Mouse (Mus musculus) thymus, adult 2 months (tissue): ENCODE data around the gene Hsd17b1. TPM values are rescaled to one million over a fixed set of nuclear protein-coding genes. Genes with fewer than 3 reads are reported as not detected.

Experiments
- DNase-seq: peaks from one replicate; pipeline ENCODE4 v3.0.0; 2021
- H3K27ac ChIP-seq: fragments of 200-500 bp; 2 replicates; pipeline ENCODE4 v1.5.1; 2012; ENCODE audit warnings: low read length, control low read depth; ENCODE audit not compliant: control insufficient read depth, insufficient read depth
- H3K27me3 ChIP-seq: fragments of 200-500 bp; 2 replicates; pipeline ENCODE4 v1.6.1; 2012; ENCODE audit warnings: mild to moderate bottlenecking, low read length, moderate library complexity, mixed read lengths; ENCODE audit not compliant: control insufficient read depth, insufficient read depth
- H3K36me3 ChIP-seq: fragments of 200-500 bp; 2 replicates; pipeline ENCODE4 v1.6.1; 2012; ENCODE audit warnings: mild to moderate bottlenecking, low read length, moderate library complexity; ENCODE audit not compliant: control insufficient read depth, insufficient read depth
- H3K4me1 ChIP-seq: fragments of 200-500 bp; replicated peaks from 2 replicates; pipeline ENCODE4 v1.6.1; 2012; ENCODE audit warnings: low read length; ENCODE audit not compliant: control insufficient read depth, insufficient read depth
- H3K4me3 ChIP-seq: fragments of 200-500 bp; 2 replicates; pipeline ENCODE4 v1.5.1; 2012; ENCODE audit warnings: mild to moderate bottlenecking, low read length, control low read depth, moderate library complexity; ENCODE audit not compliant: control insufficient read depth, insufficient read depth
- CTCF ChIP-seq: fragments of 200-500 bp; IDR thresholded peaks from 2 replicates; pipeline ENCODE4 v1.5.1; 2012; ENCODE audit warnings: mild to moderate bottlenecking, control low read depth, low read length, moderate library complexity, borderline replicate concordance; ENCODE audit not compliant: control insufficient read depth, poor library complexity, insufficient read depth; ENCODE audit errors: extremely low read depth
- POLR2A ChIP-seq: fragments of 200-500 bp; IDR thresholded peaks from 2 replicates; pipeline ENCODE4 v1.6.1; 2012; ENCODE audit warnings: mild to moderate bottlenecking, low read length, control low read depth, moderate library complexity; ENCODE audit not compliant: control insufficient read depth, poor library complexity, insufficient read depth; ENCODE audit errors: extremely low read depth
- WGBS: fragments of 180-500 bp; shearing (Covaris S2); methylation state at CpG from one replicate; pipeline ENCODE4 v1.1.7; 2018; 5-methylcytosine and 5-hydroxymethylcytosine counted together
- polyA plus RNA-seq: library from polyadenylated mRNA; depleted of rRNA; stranded (reverse); fragments of >200 nt; gene quantifications from 2 replicates; pipeline ENCODE4 v1.2.3, GENCODE M21; 2012

Gene Hsd17b1
- polyA plus RNA-seq, 1 experiment: 0.93 TPM

GRCm38 (mm10) chr11:101056885-101057284 is 21.3 kb upstream of the Hsd17b1 start:
- no peak for TF ChIP-seq POLR2A
- TF ChIP-seq CTCF: no peak
- Histone ChIP-seq H3K36me3 (no peaks in the 10 kb centered on the region), H3K4me1 (peaks cover 17% of the 10 kb centered on the region), H3K27ac (no peak overlapping the region), H3K27me3 (no peaks in the 10 kb centered on the region), H3K4me3 (no peak overlapping the region)
- WGBS: 89% methylated on average over 8 of the region's 8 CpGs
- DNase-seq: no peak

GRCm38 (mm10) chr11:101057860-101058259 is 20.4 kb upstream of the Hsd17b1 start:
- 30% methylated on average over 5 of the region's 5 CpGs for WGBS
- peaks cover 27% of the 10 kb centered on the region for H3K4me1 ChIP-seq
- H3K27me3 ChIP-seq: no peaks in the 10 kb centered on the region
- no peak overlapping the region for H3K4me3 ChIP-seq
- peak; percentile 72; the same call in 1 of the 2 replicates for TF ChIP-seq CTCF
- TF ChIP-seq POLR2A: no peak
- H3K27ac ChIP-seq: no peak overlapping the region
- no peaks in the 10 kb centered on the region for H3K36me3 ChIP-seq
- DNase-seq: peak; percentile 91

DNA sequence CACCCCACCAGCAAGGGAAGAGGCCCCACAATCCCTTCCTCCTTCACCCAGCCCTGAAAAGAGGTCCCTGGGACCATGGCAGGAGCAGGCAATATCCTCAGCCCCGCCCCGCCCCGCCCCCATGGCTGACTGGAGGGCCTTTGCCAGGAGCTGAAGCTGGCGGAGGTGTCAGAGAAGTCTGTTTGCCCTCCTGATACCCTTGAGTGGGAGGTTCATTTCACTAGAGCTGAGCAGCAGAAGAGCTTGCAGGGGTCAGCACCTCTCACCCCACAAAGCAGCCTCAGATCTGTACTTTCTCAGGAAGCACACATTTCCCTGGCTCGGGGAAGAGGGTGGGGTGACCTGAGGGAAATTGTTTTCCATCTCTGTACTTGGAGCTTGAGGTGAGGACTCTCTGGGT is 19.5 kb upstream of the Hsd17b1 start:
- Histone ChIP-seq H3K4me1 (peaks cover 34% of the 10 kb centered on the region), H3K36me3 (no peaks in the 10 kb centered on the region), H3K27ac (no peak overlapping the region), H3K4me3 (no peak overlapping the region), H3K27me3 (no peaks in the 10 kb centered on the region)
- no peak for DNase-seq
- WGBS: 89% methylated on average over 5 of the region's 5 CpGs
- TF ChIP-seq POLR2A (no peak), CTCF (no peak)

DNA sequence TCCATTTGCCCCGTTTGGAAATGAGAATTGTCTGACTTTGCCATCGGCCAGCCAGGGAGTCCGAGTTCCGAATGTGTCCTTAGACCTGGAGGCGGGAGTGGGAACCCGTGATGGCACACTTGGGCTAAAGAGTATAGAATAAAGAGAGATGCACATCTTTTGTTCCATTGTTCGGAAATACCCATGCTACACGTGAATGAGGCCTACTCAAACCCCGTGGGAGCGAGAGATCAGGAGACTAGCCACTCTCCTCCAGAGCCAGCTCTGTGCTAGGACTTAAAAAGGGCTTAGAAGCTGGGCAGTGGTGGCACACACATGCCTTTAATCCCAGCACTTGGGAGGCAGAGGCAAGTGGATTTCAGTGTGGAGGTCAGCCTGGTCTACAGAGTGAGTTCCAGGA is 18.7 kb upstream of the Hsd17b1 start:
- WGBS: 94% methylated on average over 10 of the region's 10 CpGs
- no peak overlapping the region for H3K4me3 ChIP-seq
- no peak for DNase-seq
- H3K36me3 ChIP-seq: no peaks in the 10 kb centered on the region
- no peak for TF ChIP-seq CTCF
- no peak for TF ChIP-seq POLR2A
- no peaks in the 10 kb centered on the region for H3K27me3 ChIP-seq
- no peak overlapping the region for H3K27ac ChIP-seq
- peaks cover 42% of the 10 kb centered on the region for H3K4me1 ChIP-seq

DNA sequence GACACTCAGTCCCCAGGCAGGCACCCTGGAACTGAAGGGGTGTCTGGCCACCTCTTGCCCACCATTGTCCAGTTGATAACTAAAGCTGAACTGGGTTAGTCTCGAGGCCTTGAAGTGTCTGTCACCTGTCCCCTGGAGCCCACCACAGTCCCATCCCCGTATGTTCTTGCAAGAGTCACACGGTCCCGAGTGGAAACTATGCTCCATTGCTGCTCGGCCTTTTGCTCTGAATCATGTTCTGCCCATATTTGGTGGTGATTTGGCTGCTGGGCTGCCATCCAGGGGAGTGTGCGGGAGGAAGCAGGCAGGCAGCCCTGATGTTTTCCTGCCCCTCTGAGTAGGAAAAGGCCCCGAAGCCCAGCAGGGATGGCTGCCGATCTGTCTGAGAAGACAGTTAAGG is 18.1 kb upstream of the Hsd17b1 start:
- Histone ChIP-seq H3K27ac (peak overlapping the region; percentile 44; the same call in 1 of the 2 replicates), H3K27me3 (no peaks in the 10 kb centered on the region), H3K36me3 (no peaks in the 10 kb centered on the region), H3K4me1 (peaks cover 47% of the 10 kb centered on the region), H3K4me3 (no peak overlapping the region)
- 35% methylated on average over 8 of the region's 8 CpGs for WGBS
- DNase-seq: no peak
- no peak for TF ChIP-seq POLR2A
- no peak for TF ChIP-seq CTCF

DNA sequence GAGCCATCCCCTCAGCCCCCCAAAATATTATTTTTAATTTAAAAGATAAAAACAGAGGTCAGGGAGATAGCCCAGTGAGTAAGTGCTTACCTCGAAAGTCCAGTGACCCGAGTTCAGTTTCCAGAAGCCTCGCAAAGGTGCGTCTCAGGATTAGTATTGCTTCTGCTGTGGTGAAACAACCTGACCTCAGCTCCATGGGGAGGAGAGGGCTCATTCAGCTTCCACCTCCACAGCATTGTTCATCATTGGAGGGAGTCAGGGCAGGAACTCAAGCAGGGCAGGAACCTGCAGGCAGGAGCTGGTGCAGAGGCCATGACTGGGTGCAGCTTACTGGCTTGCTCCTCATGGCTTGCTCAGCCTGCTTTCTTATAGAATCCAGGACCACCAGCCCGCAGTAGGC is 17.2 kb upstream of the Hsd17b1 start:
- no peak for TF ChIP-seq CTCF
- no peak for TF ChIP-seq POLR2A
- Histone ChIP-seq H3K36me3 (no peaks in the 10 kb centered on the region), H3K4me3 (no peak overlapping the region), H3K27me3 (no peaks in the 10 kb centered on the region), H3K27ac (no peak overlapping the region), H3K4me1 (peaks cover 48% of the 10 kb centered on the region)
- WGBS: 97% methylated on average over 5 of the region's 5 CpGs
- DNase-seq: no peak

DNA sequence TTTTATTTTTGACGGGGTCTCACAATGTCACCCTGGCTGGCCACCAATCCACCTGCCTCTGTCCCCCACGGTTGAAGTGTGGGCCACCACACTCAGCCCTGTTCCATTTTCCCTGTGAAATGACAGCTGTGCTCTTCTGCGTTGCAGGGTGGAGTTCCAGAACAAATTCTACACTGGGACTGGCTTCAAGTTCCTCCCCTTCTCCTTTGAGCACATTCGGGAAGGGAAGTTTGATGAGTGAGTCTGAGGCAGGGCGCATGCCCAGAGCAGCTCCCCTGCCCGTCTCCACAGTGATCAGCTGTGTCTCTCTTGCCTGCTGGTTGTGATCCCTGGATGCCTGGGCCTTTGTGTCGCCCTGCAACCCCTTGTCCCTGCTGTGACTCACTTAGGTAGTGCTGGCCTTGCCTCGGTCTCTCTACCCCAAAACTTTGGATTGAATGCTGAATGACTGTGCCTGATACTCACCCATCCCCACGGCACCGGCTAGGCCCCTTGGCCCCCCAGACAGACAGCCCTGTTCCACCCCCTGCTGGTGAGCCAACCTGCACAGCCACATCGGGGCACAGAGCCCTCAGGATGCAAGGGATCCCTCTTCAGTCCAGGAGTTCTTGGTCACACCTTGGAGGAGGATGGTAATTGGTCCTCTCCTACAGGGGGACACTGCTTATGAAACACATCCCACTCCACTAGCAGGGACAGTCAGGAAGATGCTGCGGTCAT is 15.9 kb upstream of the Hsd17b1 start:
- Histone ChIP-seq H3K4me3 (no peak overlapping the region), H3K4me1 (peaks cover 58% of the 10 kb centered on the region), H3K27ac (no peak overlapping the region), H3K27me3 (no peaks in the 10 kb centered on the region), H3K36me3 (no peaks in the 10 kb centered on the region)
- DNase-seq: no peak
- TF ChIP-seq CTCF (no peak), POLR2A (no peak)
- WGBS: 67% methylated on average over 12 of the region's 12 CpGs
